Comparison of ENCODE assay signal across 17 mouse cellular contexts in genomic region chr2:121676951-121677648, GRCm38 (mm10).
A peak's percentile ranks its signal among the peaks of the same experiment; 100 is the strongest.
DNase-seq lines count a peak whose midpoint lies in the region; ATAC-seq and TF ChIP-seq lines count a peak whose summit lies in the region.
"Had no signal": no experiment of that assay in that cellular context is flagged by ENCODE, and none has a peak within 500 bp of the region (broad histone marks: within the 10 kb centered on the region; RNA-seq: fewer than 3 reads in every experiment).

No protein-coding gene starts in this region.

- peaks cover 14% of the 10 kb centered on the region for H3K4me1 ChIP-seq in forebrain, embryonic 15.5 days
- peaks cover 12% of the 10 kb centered on the region for H3K4me1 ChIP-seq in forebrain, embryonic 12.5 days
- no peaks in the 10 kb centered on the region for H3K4me1 ChIP-seq in lung, embryonic 16.5 days (replicated peaks; ENCODE audit: control insufficient read depth, insufficient read depth, low read length)
- peaks cover 6% of the 10 kb centered on the region; the same call in 1 of the 2 replicates for H3K4me1 ChIP-seq in hindbrain, postnatal 0 days (ENCODE audit: insufficient read depth, low read length)
- H3K4me1 ChIP-seq: embryonic facial prominence, embryonic 12.5 days; limb, embryonic 15.5 days had no signal

- DNase-seq in lung, postnatal 4 days: no peak
- DNase-seq in heart, adult 9 months (ENCODE audit: low spot score in 2 of 2): peak; percentile 15 to 20
- no peak for DNase-seq in hindbrain, postnatal 0 days (ENCODE audit: low spot score)
- no peak for DNase-seq in ovary, adult 18-20 months (ENCODE audit: low spot score)
- DNase-seq in frontal cortex, postnatal 14 days (ENCODE audit: low spot score in 2 of 2): no peak
- DNase-seq: adrenal gland, postnatal 14 days; cerebellum, postnatal 14 days; kidney, postnatal 4 days; layer of hippocampus, postnatal 36 days; lung, embryonic 14.5 days; spleen, adult 18-20 months had no signal

- no peaks in the 10 kb centered on the region for H3K36me3 ChIP-seq in forebrain, embryonic 15.5 days
- no peaks in the 10 kb centered on the region for H3K36me3 ChIP-seq in forebrain, embryonic 12.5 days (replicated peaks)
- no peaks in the 10 kb centered on the region for H3K36me3 ChIP-seq in lung, embryonic 16.5 days (ENCODE audit: control insufficient read depth, insufficient read depth, low read length)
- H3K36me3 ChIP-seq in hindbrain, postnatal 0 days (ENCODE audit: insufficient read depth, low read length): no peaks in the 10 kb centered on the region
- H3K36me3 ChIP-seq: embryonic facial prominence, embryonic 12.5 days; limb, embryonic 15.5 days had no signal

- peak overlapping the region; percentile 32 for H3K27ac ChIP-seq in forebrain, embryonic 15.5 days (replicated peaks)
- H3K27ac ChIP-seq in forebrain, embryonic 12.5 days: no peak overlapping the region
- no peak overlapping the region for H3K27ac ChIP-seq in lung, embryonic 16.5 days (ENCODE audit: low read length)
- peak overlapping the region; percentile 9; the same call in 1 of the 2 replicates for H3K27ac ChIP-seq in hindbrain, postnatal 0 days
- H3K27ac ChIP-seq: embryonic facial prominence, embryonic 12.5 days; limb, embryonic 15.5 days had no signal

- H3K9me3 ChIP-seq in forebrain, embryonic 15.5 days: no peaks in the 10 kb centered on the region
- no peaks in the 10 kb centered on the region for H3K9me3 ChIP-seq in forebrain, embryonic 12.5 days
- H3K9me3 ChIP-seq in lung, embryonic 16.5 days (ENCODE audit: control insufficient read depth, low read length): no peaks in the 10 kb centered on the region
- H3K9me3 ChIP-seq in hindbrain, postnatal 0 days (ENCODE audit: low read length): no peaks in the 10 kb centered on the region
- H3K9me3 ChIP-seq: embryonic facial prominence, embryonic 12.5 days; limb, embryonic 15.5 days had no signal

- 40% methylated on average over 6 of the region's 6 CpGs for WGBS in forebrain, embryonic 15.5 days
- 67% methylated on average over 6 of the region's 6 CpGs for WGBS in forebrain, embryonic 12.5 days
- WGBS in lung, embryonic 16.5 days: 31% methylated on average over 6 of the region's 6 CpGs
- 52% methylated on average over 6 of the region's 6 CpGs for WGBS in hindbrain, postnatal 0 days

- no peaks in the 10 kb centered on the region for H3K27me3 ChIP-seq in forebrain, embryonic 15.5 days
- H3K27me3 ChIP-seq in forebrain, embryonic 12.5 days: no peaks in the 10 kb centered on the region
- H3K27me3 ChIP-seq in lung, embryonic 16.5 days (ENCODE audit: control insufficient read depth, insufficient read depth, low read depth, low read length): no peaks in the 10 kb centered on the region
- no peaks in the 10 kb centered on the region for H3K27me3 ChIP-seq in hindbrain, postnatal 0 days (ENCODE audit: insufficient read depth, low read length)
- H3K27me3 ChIP-seq: embryonic facial prominence, embryonic 12.5 days; limb, embryonic 15.5 days had no signal

- H3K9ac ChIP-seq in forebrain, embryonic 15.5 days (replicated peaks): no peak overlapping the region
- H3K9ac ChIP-seq in forebrain, embryonic 12.5 days: no peak overlapping the region
- H3K9ac ChIP-seq in lung, embryonic 16.5 days (ENCODE audit: low read length): no peak overlapping the region
- no peak overlapping the region; the same call in 1 of the 2 replicates for H3K9ac ChIP-seq in hindbrain, postnatal 0 days (replicated peaks; ENCODE audit: low read length)
- H3K9ac ChIP-seq: embryonic facial prominence, embryonic 12.5 days; limb, embryonic 15.5 days; lung, embryonic 14.5 days had no signal

- no peak for TF ChIP-seq CTCF in hindbrain, postnatal 0 days (IDR thresholded peaks at IDR 0.05; ENCODE audit: low read depth)

- H3K4me2 ChIP-seq in forebrain, embryonic 15.5 days (replicated peaks): 0 out of 2 replicates have a peak overlapping the region, but pooled peaks have one; percentile 10
- H3K4me2 ChIP-seq in forebrain, embryonic 12.5 days: no peak overlapping the region
- H3K4me2 ChIP-seq in lung, embryonic 16.5 days (ENCODE audit: low read depth, low read length): no peak overlapping the region
- H3K4me2 ChIP-seq in hindbrain, postnatal 0 days (ENCODE audit: low read depth, low read length): no peak overlapping the region
- H3K4me2 ChIP-seq: embryonic facial prominence, embryonic 12.5 days; limb, embryonic 15.5 days; lung, embryonic 14.5 days had no signal

- H3K4me3 ChIP-seq in forebrain, embryonic 15.5 days: no peak overlapping the region
- H3K4me3 ChIP-seq in forebrain, embryonic 12.5 days (replicated peaks): no peak overlapping the region
- H3K4me3 ChIP-seq in lung, embryonic 16.5 days (ENCODE audit: low read length): no peak overlapping the region
- H3K4me3 ChIP-seq in hindbrain, postnatal 0 days (ENCODE audit: low read length): no peak overlapping the region
- H3K4me3 ChIP-seq: embryonic facial prominence, embryonic 12.5 days; limb, embryonic 15.5 days had no signal

- ATAC-seq in forebrain, embryonic 15.5 days (replicated peaks): 0 out of 2 replicates have a peak, but pooled peaks have one; percentile 48
- ATAC-seq in forebrain, embryonic 12.5 days (ENCODE audit: low FRiP score): no peak
- peak; percentile 36; the same call in 1 of the 2 replicates for ATAC-seq in lung, embryonic 16.5 days (ENCODE audit: low read depth)
- ATAC-seq in hindbrain, postnatal 0 days: peak; percentile 10; the same call in 1 of the 2 replicates
- ATAC-seq: intestine, postnatal 0 days had no signal

Comparison
In these comparisons a context has a peak if more than half of its experiments do, and no peak if none do; other contexts are left out.
1. H3K27ac ChIP-seq: peak in forebrain, embryonic 15.5 days (single experiment) and hindbrain, postnatal 0 days (single experiment); none in forebrain, embryonic 12.5 days (single experiment) and lung, embryonic 16.5 days (single experiment).
2. DNase-seq: peak in heart, adult 9 months (2 of 2); none in lung, postnatal 4 days (0 of 2), hindbrain, postnatal 0 days (single experiment), ovary, adult 18-20 months (single experiment) and frontal cortex, postnatal 14 days (0 of 2).